Mouse (Mus musculus): Measurements from ENCODE around the gene Khnyn. TPM values are rescaled to one million over a fixed set of nuclear protein-coding genes. Genes with fewer than 3 reads are reported as not detected.

Gene Khnyn
- polyA plus RNA-seq, 2 experiments, result 2.4 to 7.5 TPM

DNA sequence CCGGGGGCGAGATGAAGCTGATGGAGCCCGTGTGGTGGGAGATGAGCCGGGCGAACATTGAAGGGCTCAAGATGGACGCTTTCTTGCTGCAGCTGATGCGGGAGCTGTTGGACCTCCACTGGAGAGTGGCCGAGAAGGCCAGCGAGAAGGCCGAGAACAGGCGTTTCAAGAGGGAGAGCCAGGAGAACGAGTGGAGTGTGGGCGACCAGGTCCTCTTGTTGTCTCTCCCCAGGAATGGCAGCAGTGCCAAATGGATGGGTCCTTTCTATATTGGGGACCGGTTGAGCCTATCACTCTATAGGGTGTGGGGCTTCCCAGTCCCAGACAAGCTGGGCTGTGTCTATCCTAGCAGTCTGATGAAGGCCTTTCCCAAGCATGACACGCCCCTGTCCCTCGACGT lies 12.2 kb upstream of the Khnyn start:
- no peak overlapping the region for H3K27ac ChIP-seq
- no peaks in the 10 kb centered on the region; the same call in 1 of the 2 replicates for H3K27me3 ChIP-seq (ENCODE audit: control insufficient read depth, insufficient read depth, low read length)
- no peak for TF ChIP-seq CTCF (IDR thresholded peaks at IDR 0.05; ENCODE audit: low read depth)
- TF ChIP-seq EP300 (IDR thresholded peaks at IDR 0.05; ENCODE audit: low read depth), result no peak
- H3K9me3 ChIP-seq (ENCODE audit: control insufficient read depth, low read length), result no peaks in the 10 kb centered on the region
- H3K4me3 ChIP-seq (ENCODE audit: insufficient read depth in 1 of 2, low read depth in 2 of 2, low read length in 2 of 2), result no peak overlapping the region
- peaks cover 0 to 2% of the 10 kb centered on the region in 2 experiments; a peak in 1 of 4 replicates for H3K4me1 ChIP-seq (replicated peaks; ENCODE audit: control insufficient read depth in 2 of 2, insufficient read depth in 2 of 2, low read length in 1 of 2)
- ATAC-seq (ENCODE audit: insufficient read depth) (no peak), DNase-seq (ENCODE audit: low read depth in 3 of 3, low spot score in 3 of 3) (no peak)
- no peak overlapping the region for H3K9ac ChIP-seq (replicated peaks)
- H3K36me3 ChIP-seq (replicated peaks; ENCODE audit: control insufficient read depth, insufficient read depth, low read depth), result no peaks in the 10 kb centered on the region
- H3K4me2 ChIP-seq (ENCODE audit: low read depth), result no peak overlapping the region
- WGBS (ENCODE audit: insufficient replicate concordance), result 68% methylated on average over 17 of the region's 17 CpGs

DNA sequence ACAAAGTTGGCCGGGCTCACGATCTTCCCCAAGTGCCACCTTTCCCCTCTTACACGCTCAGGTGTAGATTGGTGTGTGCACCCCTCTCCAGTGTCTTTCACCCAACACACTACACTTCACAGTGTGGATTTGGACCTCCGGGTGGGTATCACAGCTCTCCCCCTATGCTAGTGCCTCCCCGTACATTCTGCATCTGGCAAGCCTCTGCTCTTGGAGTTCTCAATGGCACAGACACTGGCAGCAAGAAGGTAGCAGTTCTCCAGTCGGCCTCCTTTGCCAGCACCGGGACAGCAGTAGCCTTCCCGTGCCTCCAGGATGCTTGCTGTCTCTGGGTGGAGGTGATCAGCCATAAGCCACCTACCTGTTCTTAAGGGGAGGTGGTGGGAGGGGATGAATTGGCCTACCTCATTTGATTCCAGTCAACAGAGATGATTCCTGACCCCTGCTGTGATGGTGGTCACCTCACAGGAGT lies 11.5 kb upstream of the Khnyn start:
- peaks cover 0 to 7% of the 10 kb centered on the region in 2 experiments; a peak in 1 of 4 replicates for H3K4me1 ChIP-seq (replicated peaks; ENCODE audit: control insufficient read depth in 2 of 2, insufficient read depth in 2 of 2, low read length in 1 of 2)
- no peaks in the 10 kb centered on the region; the same call in none of the 2 replicates for H3K27me3 ChIP-seq (ENCODE audit: control insufficient read depth, insufficient read depth, low read length)
- 66% methylated on average over 8 of the region's 8 CpGs for WGBS (ENCODE audit: insufficient replicate concordance)
- ATAC-seq (ENCODE audit: insufficient read depth) (peak; percentile 7; the same call in 1 of the 2 replicates), DNase-seq (ENCODE audit: low read depth in 3 of 3, low spot score in 3 of 3) (no peak)
- no peak overlapping the region for H3K27ac ChIP-seq
- H3K4me3 ChIP-seq (ENCODE audit: insufficient read depth in 1 of 2, low read depth in 2 of 2, low read length in 2 of 2), result no peak overlapping the region
- TF ChIP-seq EP300 (IDR thresholded peaks at IDR 0.05; ENCODE audit: low read depth), result no peak
- TF ChIP-seq CTCF (IDR thresholded peaks at IDR 0.05; ENCODE audit: low read depth), result no peak
- H3K4me2 ChIP-seq (ENCODE audit: low read depth), result no peak overlapping the region
- H3K9me3 ChIP-seq (ENCODE audit: control insufficient read depth, low read length), result no peaks in the 10 kb centered on the region
- H3K36me3 ChIP-seq (replicated peaks; ENCODE audit: control insufficient read depth, insufficient read depth, low read depth), result no peaks in the 10 kb centered on the region
- H3K9ac ChIP-seq (replicated peaks), result no peak overlapping the region

DNA sequence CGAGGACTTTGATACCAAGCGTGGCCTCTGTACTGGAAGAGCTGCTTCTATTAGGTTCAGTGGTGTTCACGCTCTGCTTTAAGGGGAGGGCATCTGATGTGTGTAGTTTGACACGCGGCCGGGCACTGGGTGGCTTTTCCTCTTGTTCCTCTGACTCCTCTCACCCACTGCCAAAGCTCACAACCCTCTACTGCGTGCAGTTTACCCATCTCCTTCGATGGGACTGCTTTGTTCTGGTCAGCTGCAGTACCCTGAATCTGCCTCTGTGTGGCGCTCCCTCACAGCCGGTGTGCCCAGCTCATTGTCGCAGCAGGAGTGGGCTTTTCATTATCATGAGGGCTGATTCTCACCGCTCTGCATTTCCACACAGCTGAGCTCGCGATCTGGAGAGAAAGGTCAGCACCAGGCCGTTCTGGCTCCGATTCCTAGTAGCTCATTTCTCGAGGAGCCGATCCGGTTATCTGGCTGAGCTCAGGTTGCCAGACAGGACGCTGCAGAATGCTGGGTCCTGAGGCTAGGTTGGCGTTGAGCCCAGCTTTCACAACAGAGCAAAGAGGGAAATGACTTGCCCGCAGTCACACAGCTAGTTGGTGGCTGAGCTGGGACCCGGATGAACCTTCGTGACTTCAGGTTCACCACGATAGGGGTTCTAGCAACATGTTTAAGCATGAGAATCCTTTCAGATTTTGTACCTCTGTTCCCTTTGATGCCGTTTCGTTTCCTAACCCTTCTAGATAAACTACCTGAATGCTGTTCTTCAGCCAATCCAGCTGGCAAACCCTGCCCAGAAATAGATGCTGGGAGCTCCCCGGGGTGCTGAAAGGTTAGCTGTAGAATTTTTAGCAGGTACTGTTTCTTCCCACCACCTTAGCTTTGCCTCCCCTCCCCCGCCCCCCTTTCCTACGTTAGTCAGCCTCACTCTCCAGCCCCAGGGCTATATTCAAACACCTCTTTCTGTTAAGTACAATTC lies 10.7 kb upstream of the Khnyn start:
- no peak for TF ChIP-seq EP300 (IDR thresholded peaks at IDR 0.05; ENCODE audit: low read depth)
- peak; percentile 96 for TF ChIP-seq CTCF (IDR thresholded peaks at IDR 0.05; ENCODE audit: low read depth)
- Histone ChIP-seq H3K4me2 (ENCODE audit: low read depth) (peak overlapping the region; percentile 65), H3K4me3 (ENCODE audit: insufficient read depth in 1 of 2, low read depth in 2 of 2, low read length in 2 of 2) (peak overlapping the region; percentile 38), H3K36me3 (replicated peaks; ENCODE audit: control insufficient read depth, insufficient read depth, low read depth) (no peaks in the 10 kb centered on the region), H3K4me1 (replicated peaks; ENCODE audit: control insufficient read depth in 2 of 2, insufficient read depth in 2 of 2, low read length in 1 of 2) (peaks cover 0 to 7% of the 10 kb centered on the region in 2 experiments; a peak in 2 of 4 replicates), H3K9me3 (ENCODE audit: control insufficient read depth, low read length) (no peaks in the 10 kb centered on the region), H3K27me3 (ENCODE audit: control insufficient read depth, insufficient read depth, low read length) (no peaks in the 10 kb centered on the region; the same call in none of the 2 replicates), H3K9ac (replicated peaks) (no peak overlapping the region), H3K27ac (no peak overlapping the region)
- DNase-seq (ENCODE audit: low read depth in 3 of 3, low spot score in 3 of 3), result peak in 1 of 3 experiments; percentile 23
- ATAC-seq (ENCODE audit: insufficient read depth), result peak; percentile 53; the same call in 1 of the 2 replicates
- 10% methylated on average over 30 of the region's 30 CpGs for WGBS (ENCODE audit: insufficient replicate concordance)

DNA sequence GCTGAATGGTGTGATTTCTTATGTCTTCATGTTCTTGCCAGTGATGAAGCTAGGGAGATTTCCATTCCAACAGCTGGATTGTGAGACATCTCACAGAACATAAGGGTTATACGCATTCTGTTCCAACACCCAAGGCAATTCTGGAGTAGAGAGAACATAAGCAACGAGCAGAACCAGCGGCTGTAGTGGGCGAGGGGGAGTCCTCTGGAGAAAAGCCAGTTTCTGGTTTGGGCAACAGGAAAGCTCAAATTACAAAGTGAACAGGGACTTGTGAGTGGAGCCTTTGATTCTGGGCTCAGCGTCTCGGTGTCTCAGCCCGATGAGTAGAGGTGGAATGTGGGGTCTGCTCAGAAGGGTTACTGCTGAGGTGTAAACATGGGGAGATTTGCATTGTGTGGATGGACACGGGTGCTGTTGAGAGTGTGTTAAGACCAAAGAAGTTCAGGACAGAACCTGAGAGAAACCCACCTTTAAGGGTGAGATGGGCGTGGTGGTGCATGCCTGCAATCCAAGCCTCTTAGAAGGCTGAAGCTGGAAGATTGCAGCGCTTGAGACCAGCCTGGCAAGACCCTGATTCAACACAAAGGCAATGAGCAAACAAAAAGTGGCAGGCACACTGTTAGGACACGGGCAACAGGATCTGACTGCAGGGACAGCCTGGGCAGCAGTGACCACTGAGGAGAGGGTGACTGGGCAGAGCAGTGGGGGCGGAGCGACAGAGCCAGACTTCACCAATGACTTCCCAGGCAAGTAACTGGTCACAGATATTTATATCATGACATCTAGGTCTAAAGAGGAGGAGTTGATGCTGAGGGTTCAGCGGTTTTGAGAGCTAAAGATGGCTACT lies 7.1 kb upstream of the Khnyn start:
- Histone ChIP-seq H3K4me3 (ENCODE audit: insufficient read depth in 1 of 2, low read depth in 2 of 2, low read length in 2 of 2) (no peak overlapping the region), H3K9ac (replicated peaks) (no peak overlapping the region), H3K4me1 (replicated peaks; ENCODE audit: control insufficient read depth in 2 of 2, insufficient read depth in 2 of 2, low read length in 1 of 2) (peaks cover 0 to 14% of the 10 kb centered on the region in 2 experiments; a peak in 2 of 4 replicates), H3K36me3 (replicated peaks; ENCODE audit: control insufficient read depth, insufficient read depth, low read depth) (no peaks in the 10 kb centered on the region), H3K9me3 (ENCODE audit: control insufficient read depth, low read length) (no peaks in the 10 kb centered on the region), H3K27ac (no peak overlapping the region), H3K27me3 (ENCODE audit: control insufficient read depth, insufficient read depth, low read length) (no peaks in the 10 kb centered on the region; the same call in none of the 2 replicates), H3K4me2 (ENCODE audit: low read depth) (no peak overlapping the region)
- TF ChIP-seq EP300 (IDR thresholded peaks at IDR 0.05; ENCODE audit: low read depth) (no peak), CTCF (IDR thresholded peaks at IDR 0.05; ENCODE audit: low read depth) (no peak)
- no peak for ATAC-seq (ENCODE audit: insufficient read depth)
- DNase-seq (ENCODE audit: low read depth in 3 of 3, low spot score in 3 of 3), result no peak
- WGBS (ENCODE audit: insufficient replicate concordance), result 29% methylated on average over 14 of the region's 14 CpGs
